Mouse (Mus musculus) testis, postnatal 10 days (tissue): ENCODE results near the gene Gstcd.

Source experiments
- DNase-seq: peaks from one replicate; pipeline ENCODE4 v3.0.0; 2021; ENCODE audit warnings: low spot score

The Gstcd gene

DNA sequence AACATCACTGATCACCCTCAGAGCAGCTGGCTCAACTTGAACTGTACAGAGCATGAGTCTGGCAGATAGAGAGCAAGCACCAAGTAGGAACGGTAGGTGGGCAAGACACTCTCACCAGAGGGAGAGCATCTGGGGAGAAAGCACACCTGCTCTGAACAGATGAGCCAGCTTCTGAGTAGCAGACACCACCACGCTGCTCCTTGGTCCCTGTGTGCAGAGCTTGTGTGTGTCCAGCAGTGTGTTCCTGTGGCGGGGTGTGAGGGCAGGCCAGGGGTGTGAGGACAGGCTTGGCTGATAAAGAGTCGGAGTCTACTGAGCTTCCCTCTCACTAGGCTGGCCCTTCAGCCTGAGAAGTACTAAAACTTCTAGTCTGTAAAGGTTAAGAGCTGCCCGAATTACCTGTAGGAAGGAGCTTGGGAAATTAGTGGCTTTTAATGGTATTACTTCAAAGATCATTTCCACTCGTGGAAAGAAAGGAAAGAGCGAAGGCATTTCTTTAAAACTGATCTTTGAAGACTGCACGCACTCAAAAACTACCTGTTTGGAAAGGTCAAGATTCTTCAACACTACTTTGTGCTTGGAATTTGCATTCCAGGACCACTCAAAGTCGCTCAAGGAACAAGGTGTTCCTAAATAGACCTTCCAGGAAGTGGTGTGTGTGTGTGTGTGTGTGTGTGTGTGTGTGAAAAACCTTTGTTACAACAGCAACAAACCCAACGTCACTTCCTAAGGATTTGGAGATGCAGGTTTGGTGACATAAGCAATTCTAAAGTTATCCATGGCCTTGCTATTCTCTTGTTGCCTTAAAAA, 151.4 kb downstream of the Gstcd start:
- no peak for DNase-seq

DNA sequence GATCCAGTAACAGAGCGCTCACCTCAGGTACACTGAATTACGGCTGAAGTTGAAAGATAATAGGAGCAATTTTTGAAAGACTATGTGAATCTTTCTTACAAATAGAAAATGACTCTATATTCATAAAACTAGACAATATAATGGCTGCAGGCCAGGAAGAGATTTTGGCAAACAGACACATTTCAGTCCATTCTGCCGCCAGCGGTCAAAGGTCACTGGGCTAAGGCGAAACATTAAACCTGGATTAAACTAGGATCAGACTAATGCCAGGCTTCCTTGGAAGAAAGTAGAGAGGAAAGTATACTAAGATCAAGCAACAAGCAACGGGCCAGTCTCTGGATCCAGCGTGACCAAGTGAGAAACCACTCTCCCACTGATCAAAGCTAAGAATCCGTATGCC, 152.8 kb downstream of the Gstcd start:
- no peak for DNase-seq

- DNase-seq = no peak
These were observed 157.2 kb downstream of the Gstcd start for GRCm38 (mm10) chr3:132934649-132935048.
